Mouse (Mus musculus) lung, embryonic 14.5 days (tissue): Measurements from ENCODE around the gene Gcm1. TPM values are rescaled to one million over a fixed set of nuclear protein-coding genes. Genes with fewer than 3 reads are reported as not detected.
A peak's percentile ranks its signal among the peaks of the same experiment; 100 is the strongest.

ENCODE experiments used
- ATAC-seq: fragments of 200-750 bp; cut with Nextera tagmentation; 2 replicates; pipeline ENCODE4 v1.8.0; 2017; ENCODE audit warnings: mild to moderate bottlenecking, moderate TSS enrichment, moderate library complexity; ENCODE audit not compliant: insufficient read depth
- DNase-seq: peaks from one replicate; pipeline ENCODE4 v3.0.0-alpha.2; 2015
- H3K27ac ChIP-seq: fragments of 300-500 bp; sonication (generic); 2 replicates; pipeline ENCODE4 v1.5.1; 2014; ENCODE audit warnings: low read depth, mild to moderate bottlenecking, moderate library complexity
- H3K27me3 ChIP-seq: fragments of 300-500 bp; sonication (generic); 2 replicates; pipeline ENCODE4 v1.6.1; 2014; ENCODE audit warnings: low read length, control low read depth; ENCODE audit not compliant: insufficient read depth
- H3K36me3 ChIP-seq: fragments of 300-500 bp; sonication (generic); 2 replicates; pipeline ENCODE4 v1.6.1; 2014; ENCODE audit warnings: control low read depth; ENCODE audit not compliant: insufficient read depth
- H3K4me1 ChIP-seq: fragments of 300-500 bp; sonication (generic); 2 replicates; pipeline ENCODE4 v1.6.1; 2014; ENCODE audit warnings: antibody characterized with exemption, control low read depth; ENCODE audit not compliant: insufficient read depth
- H3K4me2 ChIP-seq: fragments of 300-500 bp; sonication (generic); 2 replicates; pipeline ENCODE4 v1.6.1; 2014; ENCODE audit warnings: mild to moderate bottlenecking
- H3K4me3 ChIP-seq: fragments of 300-500 bp; sonication (generic); 2 replicates; pipeline ENCODE4 v1.5.1; 2014; ENCODE audit warnings: low read depth, low read length
- H3K9ac ChIP-seq: fragments of 300-500 bp; sonication (generic); 2 replicates; pipeline ENCODE4 v1.6.1; 2014
- H3K9me3 ChIP-seq: fragments of 300-500 bp; sonication (generic); 2 replicates; pipeline ENCODE4 v1.6.1; 2016; ENCODE audit warnings: low read depth, low read length, control low read depth
- CTCF ChIP-seq: IDR thresholded peaks from 2 replicates; pipeline ENCODE4 v1.5.1; 2016; ENCODE audit warnings: antibody characterized with exemption, low read depth
- WGBS: fragments of 180-500 bp; shearing (Covaris S2); extraction: QIAGEN DNeasy Blood & Tissue Kit; methylation state at CpG from one replicate; pipeline ENCODE4 v1.1.7; 2014; 5-methylcytosine and 5-hydroxymethylcytosine counted together
- polyA plus RNA-seq: library from polyadenylated mRNA; unstranded; fragments of >200 nt; fragmentation: Nextera tagmentation; extraction: Ambion mirVana; gene quantifications from 2 replicates; pipeline ENCODE4 v1.2.1, GENCODE M21; 2014

Gene Gcm1
- 0.38 and 0.47 TPM in 2 replicates for polyA plus RNA-seq

DNA sequence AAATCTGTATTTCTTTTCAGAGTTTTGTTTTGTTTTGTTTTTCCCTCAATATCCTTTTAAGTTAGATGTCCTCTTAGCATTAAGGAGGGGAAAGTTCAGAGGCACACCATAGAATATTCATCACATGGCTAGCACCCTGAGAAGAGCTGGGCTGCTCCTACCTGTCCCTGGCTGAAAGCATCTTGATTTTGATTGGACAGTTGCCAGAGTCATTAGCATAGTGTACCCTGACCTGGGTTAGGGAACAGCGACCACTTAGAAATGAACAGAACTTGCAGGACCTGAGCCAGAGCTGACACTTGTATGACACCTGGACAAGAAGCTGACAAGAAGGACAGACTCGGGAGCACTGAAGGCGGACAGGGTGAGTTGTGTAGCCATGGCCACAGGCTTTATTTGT is at the start of gene Gcm1:
Gene Gcm1 (plus strand): TSS at position 248 of the 400 bp plus-strand sequence.
- H3K4me2 ChIP-seq, result no peak within 1 kb of the TSS
- no peaks in the 10 kb centered on the region for H3K9me3 ChIP-seq
- no peak within 1 kb of the TSS for H3K4me3 ChIP-seq
- DNase-seq, result no peak
- WGBS, result 41% methylated on average over 3 of the region's 3 CpGs
- no peak within 1 kb of the TSS for H3K27ac ChIP-seq
- ATAC-seq, result no peak
- H3K4me1 ChIP-seq, result no peaks in the 10 kb centered on the region
- no peak within 1 kb of the TSS for H3K9ac ChIP-seq
- no peaks in the 10 kb centered on the region for H3K27me3 ChIP-seq
- no peak for TF ChIP-seq CTCF
- no peaks in the 10 kb centered on the region for H3K36me3 ChIP-seq

- WGBS, result 68% methylated on average over 2 of the region's 2 CpGs
- no peak for TF ChIP-seq CTCF
These were observed 48.4 kb upstream of the Gcm1 start for GRCm38 (mm10) chr9:78003278-78003677.

GRCm38 (mm10) chr9:78005481-78005880 is 46.2 kb upstream of the Gcm1 start:
- ATAC-seq (no peak), DNase-seq (peak; percentile 52)
- H3K27me3 ChIP-seq, result no peaks in the 10 kb centered on the region
- no peak overlapping the region for H3K27ac ChIP-seq
- H3K9ac ChIP-seq, result no peak overlapping the region
- TF ChIP-seq CTCF, result peak; percentile 62
- H3K36me3 ChIP-seq, result no peaks in the 10 kb centered on the region
- H3K4me2 ChIP-seq, result no peak overlapping the region
- H3K4me3 ChIP-seq, result no peak overlapping the region
- H3K9me3 ChIP-seq, result no peaks in the 10 kb centered on the region
- 54% methylated on average over 3 of the region's 3 CpGs for WGBS
- no peaks in the 10 kb centered on the region for H3K4me1 ChIP-seq

More at GRCm38 (mm10) chr9:78003278-78003677, 48.4 kb upstream of the Gcm1 start:
- H3K9me3 ChIP-seq, result no peaks in the 10 kb centered on the region
- no peaks in the 10 kb centered on the region for H3K27me3 ChIP-seq
- ATAC-seq, result no peak
- H3K9ac ChIP-seq, result no peak overlapping the region
- no peaks in the 10 kb centered on the region for H3K4me1 ChIP-seq
- no peak for DNase-seq
- H3K27ac ChIP-seq, result no peak overlapping the region
- H3K4me3 ChIP-seq, result no peak overlapping the region
- H3K4me2 ChIP-seq, result no peak overlapping the region
- no peaks in the 10 kb centered on the region for H3K36me3 ChIP-seq

DNA sequence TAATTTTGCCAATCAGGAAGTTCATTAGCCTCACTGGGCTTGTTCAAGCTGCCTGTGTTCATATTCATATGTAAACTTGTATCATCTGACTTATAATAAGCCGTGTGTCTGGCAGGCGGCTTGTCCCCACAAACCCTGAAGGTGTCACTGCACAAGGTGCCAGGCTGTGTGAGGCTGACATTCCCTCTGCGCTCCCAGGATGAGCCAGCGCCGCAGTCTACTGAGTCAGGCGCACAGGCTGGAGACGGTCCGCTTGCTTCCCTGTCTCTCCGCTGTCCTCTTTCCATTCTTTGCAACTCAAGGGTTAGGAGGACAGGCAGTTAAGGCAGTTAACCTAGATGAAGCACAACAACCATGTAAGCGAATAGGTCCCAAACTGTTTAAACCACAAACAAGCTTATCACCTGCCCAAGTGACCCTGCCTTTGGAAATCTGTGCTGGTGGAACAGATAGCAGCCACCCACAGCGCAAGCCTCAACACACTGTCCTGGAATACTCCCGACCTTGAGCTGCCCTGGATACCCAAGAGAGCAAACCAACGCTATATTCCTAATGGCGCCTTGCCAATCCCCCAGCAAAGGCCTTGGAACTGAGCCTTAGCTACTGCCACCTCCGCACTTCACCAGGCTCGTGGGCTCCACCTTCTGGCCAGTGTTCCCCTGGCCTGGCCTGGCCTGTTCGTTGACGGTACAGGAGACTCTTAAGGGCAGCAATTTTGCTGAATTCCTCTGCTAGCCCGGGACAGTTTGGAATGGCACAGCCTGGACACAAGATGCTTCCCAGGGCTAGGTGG is 45.3 kb upstream of the Gcm1 start:
- Histone ChIP-seq H3K9me3 (no peaks in the 10 kb centered on the region), H3K9ac (no peak overlapping the region), H3K36me3 (no peaks in the 10 kb centered on the region), H3K27ac (no peak overlapping the region), H3K4me3 (no peak overlapping the region), H3K4me2 (no peak overlapping the region), H3K27me3 (no peaks in the 10 kb centered on the region), H3K4me1 (no peaks in the 10 kb centered on the region)
- peak; percentile 96 for TF ChIP-seq CTCF
- ATAC-seq (peak; percentile 82), DNase-seq (peak; percentile 95)
- 50% methylated on average over 19 of the region's 19 CpGs for WGBS

DNA sequence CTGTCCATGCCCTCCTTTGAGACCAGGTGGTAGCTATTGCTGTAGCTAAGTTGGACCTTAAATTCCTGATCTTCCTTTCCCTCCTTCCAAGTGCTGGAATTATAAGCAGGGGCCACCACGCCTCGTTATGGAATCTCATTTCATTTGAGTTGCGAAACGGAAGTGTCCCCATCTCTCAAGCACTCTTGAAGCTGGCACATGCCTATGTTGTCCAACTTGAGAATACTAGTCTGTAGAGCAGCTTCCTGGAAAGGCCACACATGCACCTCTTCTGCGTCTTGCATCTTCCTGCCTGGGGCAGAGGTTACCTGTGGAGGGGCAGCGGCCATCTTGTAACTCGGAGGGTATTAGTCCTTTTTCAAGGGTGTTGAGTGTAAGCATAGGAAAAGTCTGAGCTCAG is 42.3 kb upstream of the Gcm1 start:
- ATAC-seq (no peak), DNase-seq (peak; percentile 19)
- no peaks in the 10 kb centered on the region for H3K27me3 ChIP-seq
- H3K27ac ChIP-seq, result no peak overlapping the region
- 71% methylated on average over 7 of the region's 7 CpGs for WGBS
- H3K4me3 ChIP-seq, result no peak overlapping the region
- no peaks in the 10 kb centered on the region for H3K36me3 ChIP-seq
- H3K9me3 ChIP-seq, result no peaks in the 10 kb centered on the region
- no peak overlapping the region for H3K9ac ChIP-seq
- H3K4me2 ChIP-seq, result no peak overlapping the region
- no peak for TF ChIP-seq CTCF
- H3K4me1 ChIP-seq, result no peaks in the 10 kb centered on the region

DNA sequence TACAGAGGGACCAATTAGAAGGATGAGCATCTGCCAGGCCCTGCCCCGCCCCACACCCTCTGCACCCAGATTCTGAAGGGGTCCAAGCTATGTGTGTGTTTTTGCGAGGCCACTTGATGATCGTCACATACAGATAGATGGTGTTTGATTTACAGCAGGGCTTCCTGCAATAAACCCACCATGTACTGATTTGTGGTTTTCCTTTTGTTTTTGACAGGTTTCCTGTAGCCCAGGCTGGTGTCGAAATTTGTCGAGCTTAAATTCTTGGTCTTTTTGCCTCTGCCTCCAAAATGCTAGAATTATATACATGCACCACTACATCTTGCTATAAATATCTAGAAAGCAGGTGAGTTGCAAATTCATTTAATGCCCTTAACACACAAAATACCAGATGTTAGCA is 41.5 kb upstream of the Gcm1 start:
- H3K4me3 ChIP-seq, result no peak overlapping the region
- H3K4me1 ChIP-seq, result no peaks in the 10 kb centered on the region
- no peak overlapping the region for H3K9ac ChIP-seq
- H3K36me3 ChIP-seq, result no peaks in the 10 kb centered on the region
- DNase-seq (no peak), ATAC-seq (no peak)
- no peaks in the 10 kb centered on the region for H3K27me3 ChIP-seq
- whole genome bisulfite sequencing, result 76% methylated on average over 5 of the region's 5 CpGs
- H3K4me2 ChIP-seq, result no peak overlapping the region
- TF ChIP-seq CTCF, result no peak
- H3K27ac ChIP-seq, result no peak overlapping the region
- no peaks in the 10 kb centered on the region for H3K9me3 ChIP-seq

DNA sequence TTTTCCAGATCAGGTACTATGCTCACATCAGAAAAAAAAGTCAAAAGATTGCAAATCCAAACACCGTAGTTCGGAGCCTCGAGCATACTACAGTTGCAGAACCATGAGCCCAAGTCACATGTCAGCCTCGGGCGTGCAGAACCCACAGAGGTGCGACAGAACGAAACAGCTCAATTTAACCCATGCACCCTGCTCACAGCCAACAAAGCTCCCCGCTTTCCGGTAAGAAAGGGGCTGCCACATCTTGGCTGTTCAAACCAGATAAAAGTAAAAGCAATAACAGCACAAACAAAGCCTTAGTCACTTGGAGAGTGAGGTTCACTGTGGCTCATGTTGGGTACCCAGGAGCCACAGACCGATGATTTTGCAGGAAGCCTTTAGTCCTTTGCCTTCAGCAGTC is 41.0 kb upstream of the Gcm1 start:
- H3K9me3 ChIP-seq, result no peaks in the 10 kb centered on the region
- H3K9ac ChIP-seq, result no peak overlapping the region
- no peaks in the 10 kb centered on the region for H3K4me1 ChIP-seq
- H3K4me3 ChIP-seq, result no peak overlapping the region
- H3K27me3 ChIP-seq, result no peaks in the 10 kb centered on the region
- no peak overlapping the region for H3K27ac ChIP-seq
- H3K36me3 ChIP-seq, result no peaks in the 10 kb centered on the region
- 80% methylated on average over 10 of the region's 10 CpGs for WGBS
- no peak overlapping the region for H3K4me2 ChIP-seq
- DNase-seq, result no peak
- no peak for TF ChIP-seq CTCF
- ATAC-seq, result no peak
